Mouse (Mus musculus) MEL (cell line): ENCODE data around the gene Rnf181. TPM values are rescaled to one million over a fixed set of nuclear protein-coding genes. Genes with fewer than 3 reads are reported as not detected.

Experiments
- DNase-seq: peaks from one replicate; pipeline ENCODE4 v3.0.0; 2011; ENCODE audit warnings: low read depth, low spot score
- H3K27ac ChIP-seq: 2 replicates; pipeline ENCODE4 v1.5.1; 2012; ENCODE audit warnings: low read depth, mild to moderate bottlenecking, control low read depth, low read length, moderate library complexity; ENCODE audit not compliant: control insufficient read depth
- H3K27me3 ChIP-seq, 2 experiments: fragments of 150-350 bp in 1 of 2; sonication (generic) in 1 of 2; 2 replicates each; pipeline ENCODE4 v1.6.1; 2012; ENCODE audit warnings: low read length in 2 of 2, mild to moderate bottlenecking in 2 of 2, improper control_type of control experiment in 1 of 2, moderate library complexity in 1 of 2; ENCODE audit not compliant: insufficient read depth in 2 of 2, control insufficient read depth in 1 of 2
- H3K36me3 ChIP-seq, 2 experiments: 2 replicates each; pipeline ENCODE4 v1.6.1; 2012 to 2014; ENCODE audit warnings: low read length in 2 of 2, improper control_type of control experiment in 1 of 2, inconsistent platforms in 1 of 2, mild to moderate bottlenecking in 1 of 2; ENCODE audit not compliant: insufficient read depth in 2 of 2, control insufficient read depth in 1 of 2
- H3K4me1 ChIP-seq, 2 experiments: fragments of 150-350 bp in 1 of 2; sonication (generic) in 1 of 2; 2 replicates each; pipeline ENCODE4 v1.6.1; 2012; ENCODE audit warnings: low read length in 2 of 2, improper control_type of control experiment in 1 of 2, mild to moderate bottlenecking in 1 of 2; ENCODE audit not compliant: insufficient read depth in 2 of 2, control insufficient read depth in 1 of 2
- H3K4me3 ChIP-seq, 2 experiments: fragments of 150-350 bp in 1 of 2; sonication (generic) in 1 of 2; 2 replicates each; pipeline ENCODE4 v1.5.1; 2012; ENCODE audit warnings: low read depth in 2 of 2, low read length in 2 of 2, mild to moderate bottlenecking in 2 of 2, moderate library complexity in 2 of 2, control low read depth in 1 of 2, improper control_type of control experiment in 1 of 2; ENCODE audit not compliant: control insufficient read depth in 1 of 2, insufficient read depth in 1 of 2
- H3K79me2 ChIP-seq: 2 replicates; pipeline ENCODE4 v1.6.1; 2012; ENCODE audit warnings: mild to moderate bottlenecking, low read length, moderate library complexity; ENCODE audit not compliant: control insufficient read depth, poor library complexity, insufficient read depth
- H3K9ac ChIP-seq: 2 replicates; pipeline ENCODE4 v1.6.1; 2012; ENCODE audit warnings: low read depth, mild to moderate bottlenecking, control low read depth, low read length, moderate library complexity; ENCODE audit not compliant: control insufficient read depth, poor library complexity, severe bottlenecking
- H3K9me3 ChIP-seq: fragments of 150-350 bp; sonication (generic); replicated peaks from 2 replicates; pipeline ENCODE4 v1.6.1; 2012; ENCODE audit warnings: mild to moderate bottlenecking, low read length, improper control_type of control experiment, moderate library complexity; ENCODE audit not compliant: insufficient read depth
- BHLHE40 ChIP-seq: IDR thresholded peaks from 2 replicates; pipeline ENCODE4 v1.6.1; 2012; ENCODE audit warnings: low read depth, mild to moderate bottlenecking, inconsistent platforms, low read length, improper control_type of control experiment, borderline replicate concordance
- CHD1 ChIP-seq: IDR thresholded peaks from 2 replicates; pipeline ENCODE4 v1.6.1; 2012; ENCODE audit warnings: low read depth, mild to moderate bottlenecking, inconsistent platforms, low read length, improper control_type of control experiment
- CHD2 ChIP-seq: IDR thresholded peaks from 2 replicates; pipeline ENCODE4 v1.6.1; 2011; ENCODE audit warnings: low read length, improper control_type of control experiment
- CTCF ChIP-seq, 3 experiments: IDR thresholded peaks in 2 of 3; conservative IDR thresholded peaks in 1 of 3; 2 replicates each; pipeline ENCODE4 v1.5.1; 2011 to 2012; ENCODE audit warnings: low read length in 3 of 3, low read depth in 2 of 3, mild to moderate bottlenecking in 2 of 3, improper control_type of control experiment in 1 of 3, inconsistent platforms in 1 of 3, mixed read lengths in 1 of 3, moderate library complexity in 1 of 3; ENCODE audit not compliant: control insufficient read depth in 1 of 3, insufficient read depth in 1 of 3, poor library complexity in 1 of 3, severe bottlenecking in 1 of 3
- E2F4 ChIP-seq: IDR thresholded peaks from 2 replicates; pipeline ENCODE4 v1.6.1; 2011; ENCODE audit warnings: low read depth, low read length, improper control_type of control experiment, borderline replicate concordance
- ELF1 ChIP-seq: IDR thresholded peaks from 2 replicates; pipeline ENCODE4 v1.6.1; 2014; ENCODE audit warnings: low read depth, mild to moderate bottlenecking, inconsistent platforms, low read length, improper control_type of control experiment, moderate library complexity
- ETS1 ChIP-seq: IDR thresholded peaks from 2 replicates; pipeline ENCODE4 v1.6.1; 2012; ENCODE audit warnings: low read depth, mild to moderate bottlenecking, inconsistent platforms, low read length, improper control_type of control experiment, moderate library complexity
- GABPA ChIP-seq: IDR thresholded peaks from 2 replicates; pipeline ENCODE4 v1.6.1; 2012; ENCODE audit warnings: low read depth, mild to moderate bottlenecking, inconsistent platforms, low read length, improper control_type of control experiment, moderate library complexity
- GATA1 ChIP-seq: IDR thresholded peaks from 2 replicates; pipeline ENCODE4 v1.6.1; 2011; ENCODE audit warnings: low read depth, low read length, improper control_type of control experiment
- JUND ChIP-seq: IDR thresholded peaks from 2 replicates; pipeline ENCODE4 v1.6.1; 2011; ENCODE audit warnings: low read depth, mild to moderate bottlenecking, improper control_type of control experiment, low read length
- MAFK ChIP-seq: IDR thresholded peaks from 2 replicates; pipeline ENCODE4 v1.6.1; 2011; ENCODE audit warnings: low read depth, mild to moderate bottlenecking, low read length, improper control_type of control experiment, borderline replicate concordance
- MAZ ChIP-seq: IDR thresholded peaks from 2 replicates; pipeline ENCODE4 v1.6.1; 2012; ENCODE audit warnings: low read depth, mild to moderate bottlenecking, inconsistent platforms, low read length, improper control_type of control experiment
- MYB ChIP-seq: IDR thresholded peaks from 2 replicates; pipeline ENCODE4 v1.6.1; 2011; ENCODE audit warnings: mild to moderate bottlenecking, low read depth, low read length, improper control_type of control experiment
- MYC ChIP-seq: IDR thresholded peaks from 2 replicates; pipeline ENCODE4 v1.6.1; 2011; ENCODE audit warnings: low read depth, mild to moderate bottlenecking, low read length, improper control_type of control experiment, moderate library complexity
- NELFE ChIP-seq: IDR thresholded peaks from 2 replicates; pipeline ENCODE4 v1.6.1; 2011; ENCODE audit warnings: low read depth, low read length, improper control_type of control experiment
- NRF1 ChIP-seq: IDR thresholded peaks from 2 replicates; pipeline ENCODE4 v1.6.1; 2014; ENCODE audit warnings: low read depth, mild to moderate bottlenecking, inconsistent platforms, low read length, improper control_type of control experiment, moderate library complexity; ENCODE audit not compliant: poor library complexity, insufficient read depth, severe bottlenecking
- POLR2A ChIP-seq, 2 experiments: IDR thresholded peaks; 2 replicates each; pipeline ENCODE4 v1.6.1; 2011 to 2012; ENCODE audit warnings: low read length in 2 of 2, mild to moderate bottlenecking in 2 of 2, control low read depth in 1 of 2, improper control_type of control experiment in 1 of 2, low read depth in 1 of 2, moderate library complexity in 1 of 2; ENCODE audit not compliant: control insufficient read depth in 1 of 2, insufficient read depth in 1 of 2, poor library complexity in 1 of 2
- POLR2AphosphoS2 ChIP-seq: IDR thresholded peaks from 2 replicates; pipeline ENCODE4 v1.6.1; 2011; ENCODE audit warnings: low read length, improper control_type of control experiment
- POLR2AphosphoS5 ChIP-seq: IDR thresholded peaks from 2 replicates; pipeline ENCODE4 v1.6.1; 2012; ENCODE audit warnings: low read depth, borderline replicate concordance, mild to moderate bottlenecking, inconsistent platforms, low read length, moderate library complexity, mixed read lengths
- RCOR1 ChIP-seq: IDR thresholded peaks from 2 replicates; pipeline ENCODE4 v1.6.1; 2012; ENCODE audit warnings: low read depth, mild to moderate bottlenecking, inconsistent platforms, low read length, improper control_type of control experiment
- SIN3A ChIP-seq: IDR thresholded peaks from 2 replicates; pipeline ENCODE4 v1.6.1; 2012; ENCODE audit warnings: low read length, improper control_type of control experiment, inconsistent platforms
- SMC3 ChIP-seq: IDR thresholded peaks from 2 replicates; pipeline ENCODE4 v1.6.1; 2011; ENCODE audit warnings: low read depth, low read length, improper control_type of control experiment
- TAL1 ChIP-seq: IDR thresholded peaks from 2 replicates; pipeline ENCODE4 v1.6.1; 2012; ENCODE audit warnings: mild to moderate bottlenecking, inconsistent platforms, low read length, moderate library complexity, mixed read lengths
- TBP ChIP-seq: IDR thresholded peaks from 2 replicates; pipeline ENCODE4 v1.8.0; 2011; ENCODE audit warnings: low read depth, low read length, improper control_type of control experiment
- TCF12 ChIP-seq: IDR thresholded peaks from 2 replicates; pipeline ENCODE4 v1.6.1; 2014; ENCODE audit warnings: low read depth, mild to moderate bottlenecking, inconsistent platforms, low read length, improper control_type of control experiment, moderate library complexity
- USF1 ChIP-seq: IDR thresholded peaks from 2 replicates; pipeline ENCODE4 v1.6.1; 2014; ENCODE audit warnings: low read depth, mild to moderate bottlenecking, inconsistent platforms, low read length, improper control_type of control experiment, moderate library complexity
- ZC3H11A ChIP-seq: IDR thresholded peaks from 2 replicates; pipeline ENCODE4 v1.6.1; 2012; ENCODE audit warnings: low read depth, mild to moderate bottlenecking, inconsistent platforms, low read length, improper control_type of control experiment
- ZKSCAN1 ChIP-seq: IDR thresholded peaks from 2 replicates; pipeline ENCODE4 v1.6.1; 2012; ENCODE audit warnings: low read depth, mild to moderate bottlenecking, inconsistent platforms, low read length, improper control_type of control experiment, moderate library complexity
- ZMIZ1 ChIP-seq: IDR thresholded peaks from 2 replicates; pipeline ENCODE4 v1.6.1; 2012; ENCODE audit warnings: low read depth, mild to moderate bottlenecking, inconsistent platforms, low read length, improper control_type of control experiment, moderate library complexity
- polyA plus RNA-seq, 2 experiments: library from polyadenylated mRNA; stranded (reverse) in 1 of 2; unstranded in 1 of 2; fragments of >175 nt in 1 of 2; fragments of >200 nt in 1 of 2; gene quantifications; 2 replicates each; pipeline versions ENCODE4 v1.2.1 to v1.2.4; 2012; ENCODE audit warnings: low replicate concordance in 2 of 2, low read depth in 1 of 2; ENCODE audit not compliant: insufficient read length in 2 of 2, insufficient read depth in 1 of 2, missing spikeins in 1 of 2
- total RNA-seq: library from RNA; depleted of rRNA; stranded (reverse); fragments of 300-350 nt; gene quantifications from 2 replicates; pipeline ENCODE4 v1.2.3, GENCODE M21; 2012

Rnf181 gene
- total and polyA plus RNA-seq, 3 experiments, result 47.2 to 268 (median 107) TPM

DNA sequence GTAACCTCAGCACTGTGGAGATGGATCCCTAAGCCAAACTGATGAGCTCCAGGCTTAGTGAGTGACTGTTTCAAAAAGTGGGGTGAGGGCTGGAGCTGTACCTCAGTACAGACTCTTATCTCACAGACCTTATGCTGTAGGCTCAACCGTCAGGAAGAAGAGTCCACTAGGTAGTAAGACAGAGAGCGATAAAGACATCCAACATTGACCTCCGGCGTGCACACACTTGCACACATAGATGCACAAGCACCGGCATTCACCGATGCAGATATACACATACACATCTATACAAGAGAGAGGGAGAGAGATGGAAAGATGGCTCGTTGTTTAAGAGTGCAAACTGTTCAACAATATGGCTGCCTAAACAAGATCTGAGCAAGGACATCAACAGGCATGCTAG is 17.2 kb upstream of the Rnf181 start:
- Histone ChIP-seq H3K4me3 (peak overlapping the region; percentile 1 to 34), H3K79me2 (peaks cover 64% of the 10 kb centered on the region), H3K9me3 (no peaks in the 10 kb centered on the region), H3K27me3 (no peaks in the 10 kb centered on the region), H3K27ac (peak overlapping the region; percentile 99), H3K9ac (peak overlapping the region; percentile 69), H3K36me3 (peaks cover 2 to 62% of the 10 kb centered on the region in 2 experiments; a peak in 3 of 4 replicates)
- peak; percentile 96 for DNase-seq
- TF ChIP-seq GABPA (no peak), POLR2A (IDR thresholded peaks at IDR 0.05; ENCODE audit: control insufficient read depth in 1 of 2, insufficient read depth in 1 of 2, low read depth in 1 of 2, low read length in 2 of 2, poor library complexity in 1 of 2) (peak in 1 of 2 experiments; percentile 75; a peak in 3 of 4 replicates), TBP (peak; percentile 93), TAL1 (peak; percentile 96), SIN3A (no peak), MYB (no peak), USF1 (no peak), SMC3 (no peak), MYC (no peak), ZKSCAN1 (no peak), GATA1 (peak; percentile 97), POLR2AphosphoS5 (peak; percentile 86), NELFE (no peak), ETS1 (no peak), RCOR1 (no peak)
- TF ChIP-seq, all 39 proteins: peak for 5
- H3K4me1 ChIP-seq, result peaks cover 15 to 60% of the 10 kb centered on the region in 2 experiments

DNA sequence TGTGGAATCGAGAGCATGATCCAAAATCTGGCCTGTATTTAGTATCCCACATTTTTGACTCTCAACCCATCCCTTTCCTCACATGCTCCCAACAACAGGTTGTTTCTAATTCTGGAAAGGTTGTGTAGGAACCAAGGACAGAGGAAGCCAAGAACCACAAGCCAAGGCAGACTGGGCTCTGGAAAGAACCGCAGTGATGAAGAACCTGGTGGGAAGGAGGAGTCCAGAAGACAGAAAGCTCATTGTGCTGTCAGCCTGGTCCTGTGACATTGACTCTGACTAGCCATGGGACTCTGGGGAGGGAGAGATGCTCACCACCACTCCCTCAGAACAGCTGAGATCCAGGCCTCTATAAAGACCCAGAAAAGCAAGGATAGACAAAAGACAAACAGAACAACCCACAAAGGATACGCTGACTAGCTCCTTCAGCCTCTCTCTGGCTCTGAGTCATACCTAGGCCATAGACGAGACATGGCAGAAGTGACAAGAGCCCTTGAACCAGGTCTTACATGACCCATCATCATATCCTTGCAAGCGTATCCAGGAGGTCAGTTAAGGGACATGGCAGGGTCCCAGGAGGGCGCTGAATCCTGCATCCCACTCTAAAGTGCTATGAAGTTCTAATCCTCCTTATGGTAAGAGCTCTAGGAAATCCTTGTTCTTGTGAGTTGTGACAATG is 16.5 kb upstream of the Rnf181 start:
- Histone ChIP-seq H3K4me1 (peaks cover 15 to 53% of the 10 kb centered on the region in 2 experiments), H3K27me3 (no peaks in the 10 kb centered on the region)
- TF ChIP-seq SMC3, result no peak
- no peak for TF ChIP-seq CHD1
- no peak for TF ChIP-seq RCOR1
- no peak for TF ChIP-seq CHD2
- no peak for TF ChIP-seq E2F4
- no peak for TF ChIP-seq ETS1
- no peak for TF ChIP-seq MAFK
- no peak for TF ChIP-seq MYC
- TF ChIP-seq NRF1, result no peak
- no peak for TF ChIP-seq ELF1
- TF ChIP-seq ZC3H11A, result no peak
- no peak for TF ChIP-seq ZMIZ1
- TF ChIP-seq CTCF (IDR thresholded peaks at IDR 0.05 in 2 of 3, conservative IDR thresholded peaks at IDR 0.05 in 1 of 3; ENCODE audit: control insufficient read depth in 1 of 3, insufficient read depth in 1 of 3, low read depth in 2 of 3, low read length in 3 of 3, poor library complexity in 1 of 3, severe bottlenecking in 1 of 3), result no peak
- no peak for TF ChIP-seq JUND
- no peak for TF ChIP-seq POLR2AphosphoS2
- no peak for TF ChIP-seq TCF12
- no peak for TF ChIP-seq MAZ
- no peak for TF ChIP-seq SIN3A
- no peak for TF ChIP-seq BHLHE40
- TF ChIP-seq, all 39 proteins: peak for 0
- Histone ChIP-seq H3K9me3 (no peaks in the 10 kb centered on the region), H3K9ac (peak overlapping the region; percentile 69), H3K36me3 (peaks cover 2 to 55% of the 10 kb centered on the region in 2 experiments; a peak in 3 of 4 replicates), H3K79me2 (peaks cover 64% of the 10 kb centered on the region), H3K4me3 (peak overlapping the region; percentile 4 to 14), H3K27ac (peak overlapping the region; percentile 99)
- DNase-seq, result peak; percentile 82
